Mouse (Mus musculus) testis, adult 2 months (tissue): ENCODE measurements at regions not wholly inside any gene's neighbourhood (a gene's known extent, or its start where the extent isn't known, plus 50 kb on each side); places are given as distances from the start of the nearest gene placed in this dataset.

Experiments
- CTCF ChIP-seq: fragments of 200-500 bp; IDR thresholded peaks from 2 replicates; pipeline ENCODE4 v1.5.1; 2012; ENCODE audit warnings: low read depth, mild to moderate bottlenecking, inconsistent platforms, low read length, moderate library complexity; ENCODE audit not compliant: control insufficient read depth, insufficient read depth, insufficient replicate concordance
- POLR2A ChIP-seq: fragments of 200-500 bp; IDR thresholded peaks from 2 replicates; pipeline ENCODE4 v1.6.1; 2012; ENCODE audit warnings: low read depth, mild to moderate bottlenecking, inconsistent platforms, low read length, moderate library complexity; ENCODE audit not compliant: control insufficient read depth

GRCm38 (mm10) chr5:111987036-111987435 is 253.3 kb downstream of the Gm26897 start:
- TF ChIP-seq POLR2A = no peak
- TF ChIP-seq CTCF = no peak
